Mouse (Mus musculus): ENCODE measurements at regions not wholly inside any gene's neighbourhood (a gene's known extent, or its start where the extent isn't known, plus 50 kb on each side); places are given as distances from the start of the nearest gene placed in this dataset.

GRCm38 (mm10) chr15:61100807-61101206 lies 178.0 kb upstream of the A1bg start:
- Histone ChIP-seq H3K4me1 (ENCODE audit: control insufficient read depth, insufficient read depth, low read length) (no peaks in the 10 kb centered on the region), H3K4me3 (ENCODE audit: insufficient read depth, low read length) (no peak overlapping the region), H3K27ac (ENCODE audit: insufficient read depth, low read length) (no peak overlapping the region)
- TF ChIP-seq POLR2A (IDR thresholded peaks at IDR 0.05; ENCODE audit: extremely low read depth, insufficient read depth, low read length) (no peak), CTCF (IDR thresholded peaks at IDR 0.05; ENCODE audit: extremely low read depth, insufficient read depth, low read length) (no peak)

- H3K27ac ChIP-seq (ENCODE audit: insufficient read depth, low read length) = no peak overlapping the region
- no peak for TF ChIP-seq CTCF (IDR thresholded peaks at IDR 0.05; ENCODE audit: extremely low read depth, insufficient read depth, low read length)
- no peak for TF ChIP-seq POLR2A (IDR thresholded peaks at IDR 0.05; ENCODE audit: extremely low read depth, insufficient read depth, low read length)
Measured at GRCm38 (mm10) chr15:61098968-61099367, 176.2 kb upstream of the A1bg start.

GRCm38 (mm10) chr15:61098519-61098918 lies 175.7 kb upstream of the A1bg start:
- Histone ChIP-seq H3K4me3 (ENCODE audit: insufficient read depth, low read length) (no peak overlapping the region), H3K27ac (ENCODE audit: insufficient read depth, low read length) (no peak overlapping the region), H3K4me1 (ENCODE audit: control insufficient read depth, insufficient read depth, low read length) (no peaks in the 10 kb centered on the region)
- TF ChIP-seq POLR2A (IDR thresholded peaks at IDR 0.05; ENCODE audit: extremely low read depth, insufficient read depth, low read length) (no peak), CTCF (IDR thresholded peaks at IDR 0.05; ENCODE audit: extremely low read depth, insufficient read depth, low read length) (no peak)

More at GRCm38 (mm10) chr15:61098968-61099367, 176.2 kb upstream of the A1bg start:
- no peak overlapping the region for H3K4me3 ChIP-seq (ENCODE audit: insufficient read depth, low read length)
- no peaks in the 10 kb centered on the region for H3K4me1 ChIP-seq (ENCODE audit: control insufficient read depth, insufficient read depth, low read length)

- no peak overlapping the region for H3K4me3 ChIP-seq (ENCODE audit: insufficient read depth, low read length)
- no peaks in the 10 kb centered on the region for H3K4me1 ChIP-seq (ENCODE audit: control insufficient read depth, insufficient read depth, low read length)
- no peak overlapping the region for H3K27ac ChIP-seq (ENCODE audit: insufficient read depth, low read length)
- peak; percentile 43; the same call in 1 of the 2 replicates for TF ChIP-seq CTCF (IDR thresholded peaks at IDR 0.05; ENCODE audit: extremely low read depth, insufficient read depth, low read length)
- TF ChIP-seq POLR2A (IDR thresholded peaks at IDR 0.05; ENCODE audit: extremely low read depth, insufficient read depth, low read length) = no peak
Measured at GRCm38 (mm10) chr15:61096021-61096781, 173.4 kb upstream of the A1bg start.

- no peak overlapping the region for H3K4me3 ChIP-seq (ENCODE audit: insufficient read depth, low read length)
- no peak overlapping the region for H3K27ac ChIP-seq (ENCODE audit: insufficient read depth, low read length)
- no peaks in the 10 kb centered on the region for H3K4me1 ChIP-seq (ENCODE audit: control insufficient read depth, insufficient read depth, low read length)
- no peak for TF ChIP-seq CTCF (IDR thresholded peaks at IDR 0.05; ENCODE audit: extremely low read depth, insufficient read depth, low read length)
- TF ChIP-seq POLR2A (IDR thresholded peaks at IDR 0.05; ENCODE audit: extremely low read depth, insufficient read depth, low read length) = no peak
Measured at GRCm38 (mm10) chr15:61055017-61055609, 132.3 kb upstream of the A1bg start.

- TF ChIP-seq CTCF (IDR thresholded peaks at IDR 0.05; ENCODE audit: extremely low read depth, insufficient read depth, low read length) = no peak
- H3K27ac ChIP-seq (ENCODE audit: insufficient read depth, low read length) = no peak overlapping the region
- no peaks in the 10 kb centered on the region for H3K4me1 ChIP-seq (ENCODE audit: control insufficient read depth, insufficient read depth, low read length)
- no peak overlapping the region for H3K4me3 ChIP-seq (ENCODE audit: insufficient read depth, low read length)
Measured at GRCm38 (mm10) chr15:61051363-61051762, 128.6 kb upstream of the A1bg start.

- TF ChIP-seq CTCF (IDR thresholded peaks at IDR 0.05; ENCODE audit: extremely low read depth, insufficient read depth, low read length) (no peak), POLR2A (IDR thresholded peaks at IDR 0.05; ENCODE audit: extremely low read depth, insufficient read depth, low read length) (no peak)
- Histone ChIP-seq H3K27ac (ENCODE audit: insufficient read depth, low read length) (no peak overlapping the region), H3K4me3 (ENCODE audit: insufficient read depth, low read length) (no peak overlapping the region), H3K4me1 (ENCODE audit: control insufficient read depth, insufficient read depth, low read length) (no peaks in the 10 kb centered on the region)
Measured at GRCm38 (mm10) chr15:61009509-61009908, 86.7 kb upstream of the A1bg start.

GRCm38 (mm10) chr15:61007461-61008059 lies 84.7 kb upstream of the A1bg start:
- Histone ChIP-seq H3K4me3 (ENCODE audit: insufficient read depth, low read length) (no peak overlapping the region), H3K4me1 (ENCODE audit: control insufficient read depth, insufficient read depth, low read length) (no peaks in the 10 kb centered on the region), H3K27ac (ENCODE audit: insufficient read depth, low read length) (no peak overlapping the region)
- no peak for TF ChIP-seq POLR2A (IDR thresholded peaks at IDR 0.05; ENCODE audit: extremely low read depth, insufficient read depth, low read length)
- TF ChIP-seq CTCF (IDR thresholded peaks at IDR 0.05; ENCODE audit: extremely low read depth, insufficient read depth, low read length) = no peak

- no peak for TF ChIP-seq POLR2A (IDR thresholded peaks at IDR 0.05; ENCODE audit: extremely low read depth, insufficient read depth, low read length)
- TF ChIP-seq CTCF (IDR thresholded peaks at IDR 0.05; ENCODE audit: extremely low read depth, insufficient read depth, low read length) = no peak
- H3K27ac ChIP-seq (ENCODE audit: insufficient read depth, low read length) = no peak overlapping the region
- no peaks in the 10 kb centered on the region for H3K4me1 ChIP-seq (ENCODE audit: control insufficient read depth, insufficient read depth, low read length)
- H3K4me3 ChIP-seq (ENCODE audit: insufficient read depth, low read length) = no peak overlapping the region
Measured at GRCm38 (mm10) chr15:61006608-61007007, 83.8 kb upstream of the A1bg start.
